Mouse (Mus musculus): ENCODE data around the gene Xpo4. TPM values are rescaled to one million over a fixed set of nuclear protein-coding genes. Genes with fewer than 3 reads are reported as not detected.

The Xpo4 gene
- polyA plus RNA-seq, 1 experiment from 2014 or later: 16.5 TPM

DNA sequence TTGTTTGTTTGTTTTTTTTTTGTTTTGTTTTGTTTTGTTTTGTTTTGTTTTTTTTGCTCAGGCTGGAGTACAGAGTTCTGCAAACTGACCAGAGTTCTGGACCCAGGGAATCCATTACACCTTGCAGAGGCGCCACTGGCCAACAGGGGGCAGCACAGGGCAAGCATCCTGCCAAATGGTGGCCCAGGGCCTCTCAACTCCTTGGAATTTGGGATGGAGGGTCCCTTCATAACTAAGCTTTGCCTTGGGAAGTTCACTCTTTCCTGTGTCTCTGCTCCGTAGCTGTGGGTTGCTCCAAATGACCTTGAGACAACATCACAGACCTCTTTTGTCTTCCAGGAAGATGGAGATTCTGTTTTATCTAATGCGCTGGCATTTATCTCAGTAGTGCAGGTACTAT, 132.0 kb downstream of the Xpo4 start:
- H3K4me1 ChIP-seq (replicated peaks): peaks cover 53% of the 10 kb centered on the region
- no peak for ATAC-seq
- 35% methylated on average over 3 of the region's 3 CpGs for WGBS
- H3K9me3 ChIP-seq: no peaks in the 10 kb centered on the region
- no peak overlapping the region for H3K4me3 ChIP-seq (replicated peaks)
- no peaks in the 10 kb centered on the region for H3K36me3 ChIP-seq
- H3K27me3 ChIP-seq: peaks cover 11% of the 10 kb centered on the region; the same call in 1 of the 2 replicates
- no peak overlapping the region for H3K4me2 ChIP-seq (replicated peaks)
- no peak overlapping the region for H3K27ac ChIP-seq
- no peak overlapping the region for H3K9ac ChIP-seq (replicated peaks)

DNA sequence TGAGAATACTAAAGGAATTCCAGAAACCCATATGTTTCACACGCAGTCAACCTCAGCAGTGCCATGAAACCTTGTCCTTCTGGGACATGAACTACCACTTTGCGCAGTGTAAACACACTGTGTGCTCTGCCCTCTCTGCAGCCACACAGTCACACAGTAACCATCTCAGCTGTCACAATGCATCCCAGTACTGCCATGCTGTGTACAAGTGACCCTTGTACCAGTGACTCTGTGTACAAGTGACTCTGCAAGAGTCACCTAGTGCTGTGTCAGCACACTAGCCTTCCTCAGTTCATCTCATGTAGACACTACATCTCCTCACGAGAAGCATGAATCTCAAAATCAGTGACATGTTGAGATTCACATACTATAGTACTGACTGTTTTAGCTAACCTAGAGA, 132.7 kb downstream of the Xpo4 start:
- Histone ChIP-seq H3K27ac (no peak overlapping the region), H3K9me3 (no peaks in the 10 kb centered on the region), H3K4me3 (replicated peaks) (no peak overlapping the region), H3K9ac (replicated peaks) (no peak overlapping the region), H3K4me1 (replicated peaks) (peaks cover 47% of the 10 kb centered on the region), H3K4me2 (replicated peaks) (no peak overlapping the region), H3K27me3 (peaks cover 13% of the 10 kb centered on the region; the same call in 1 of the 2 replicates), H3K36me3 (no peaks in the 10 kb centered on the region)
- WGBS: 90% methylated on average over 3 of the region's 3 CpGs
- no peak for ATAC-seq

DNA sequence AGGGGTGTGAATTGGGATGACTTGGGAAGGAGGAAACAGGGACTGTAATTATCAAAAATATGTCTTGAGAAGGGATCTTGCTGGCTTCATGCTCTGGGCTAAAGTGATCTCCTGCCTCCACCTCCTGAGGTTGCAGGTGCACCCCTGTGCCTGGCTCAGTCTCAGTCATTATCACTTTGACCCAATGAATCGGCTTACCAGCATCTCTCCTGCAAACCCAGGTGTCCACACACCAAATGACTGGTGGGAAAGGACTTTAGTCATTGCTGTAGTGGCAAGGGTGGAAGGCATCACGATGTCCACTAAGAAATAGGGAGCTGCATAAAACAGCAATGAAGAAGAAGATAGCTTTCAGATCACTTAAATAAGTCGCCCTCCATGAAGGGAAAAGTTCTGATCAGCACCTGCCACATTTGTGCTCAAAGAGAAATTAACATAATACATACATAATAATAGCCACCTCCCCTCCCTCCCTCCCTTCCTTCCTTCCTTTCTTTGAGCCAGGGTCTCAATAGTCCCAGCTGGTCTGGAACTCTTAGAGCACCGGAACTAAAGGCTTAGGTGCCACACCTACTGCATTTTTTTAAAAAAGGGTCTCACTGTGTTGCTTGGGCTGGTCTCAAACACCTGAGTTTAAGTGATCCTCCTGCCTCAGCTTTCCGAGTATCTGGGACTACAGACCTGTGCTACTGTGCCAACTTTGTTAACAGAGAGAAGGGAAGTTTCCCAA, 135.3 kb downstream of the Xpo4 start:
- H3K27ac ChIP-seq: no peak overlapping the region
- no peak overlapping the region for H3K9ac ChIP-seq (replicated peaks)
- no peak overlapping the region for H3K4me2 ChIP-seq (replicated peaks)
- H3K9me3 ChIP-seq: no peaks in the 10 kb centered on the region
- H3K36me3 ChIP-seq: no peaks in the 10 kb centered on the region
- peaks cover 31% of the 10 kb centered on the region for H3K4me1 ChIP-seq (replicated peaks)
- WGBS: 59% methylated on average over 5 of the region's 5 CpGs
- peaks cover 26% of the 10 kb centered on the region for H3K27me3 ChIP-seq
- no peak for ATAC-seq
- no peak overlapping the region for H3K4me3 ChIP-seq (replicated peaks)

DNA sequence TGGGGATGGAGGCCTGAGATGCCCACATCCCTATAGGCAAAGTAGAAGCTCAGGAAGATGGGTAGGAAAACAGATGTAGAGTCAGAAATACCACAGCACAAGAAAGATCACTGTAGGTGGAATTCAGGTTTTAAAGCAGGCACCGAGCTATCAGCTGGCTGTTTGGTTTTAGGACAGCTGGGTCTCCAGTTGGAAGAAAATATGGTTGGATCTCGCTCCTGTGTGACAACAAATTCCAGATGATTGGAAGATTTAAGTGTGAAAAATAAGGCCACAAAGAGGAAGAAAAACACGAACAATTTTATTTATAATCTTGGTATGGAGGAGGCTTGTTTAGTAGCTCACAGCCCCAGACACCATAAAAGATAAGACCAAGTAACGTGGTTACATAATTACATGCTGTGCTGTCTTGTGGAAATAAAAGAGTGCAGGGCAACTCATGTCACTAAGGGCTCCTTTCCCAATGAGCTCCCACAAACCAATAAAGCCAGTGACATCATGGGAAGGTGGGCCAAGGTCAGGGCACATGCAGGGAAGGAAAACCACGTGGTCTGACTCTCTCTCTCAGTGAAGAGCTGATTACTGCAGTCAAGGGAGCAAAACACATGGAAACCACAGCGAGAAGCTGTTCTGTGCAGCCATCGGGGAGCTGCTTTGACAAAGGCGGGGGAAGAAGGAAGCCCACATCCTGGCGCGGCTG, 136.0 kb downstream of the Xpo4 start:
- Histone ChIP-seq H3K4me1 (replicated peaks) (peaks cover 28% of the 10 kb centered on the region), H3K36me3 (no peaks in the 10 kb centered on the region), H3K27ac (no peak overlapping the region), H3K27me3 (peaks cover 21% of the 10 kb centered on the region), H3K9me3 (no peaks in the 10 kb centered on the region), H3K4me2 (replicated peaks) (no peak overlapping the region), H3K4me3 (replicated peaks) (no peak overlapping the region), H3K9ac (replicated peaks) (no peak overlapping the region)
- ATAC-seq: no peak
- WGBS: 49% methylated on average over 10 of the region's 10 CpGs

DNA sequence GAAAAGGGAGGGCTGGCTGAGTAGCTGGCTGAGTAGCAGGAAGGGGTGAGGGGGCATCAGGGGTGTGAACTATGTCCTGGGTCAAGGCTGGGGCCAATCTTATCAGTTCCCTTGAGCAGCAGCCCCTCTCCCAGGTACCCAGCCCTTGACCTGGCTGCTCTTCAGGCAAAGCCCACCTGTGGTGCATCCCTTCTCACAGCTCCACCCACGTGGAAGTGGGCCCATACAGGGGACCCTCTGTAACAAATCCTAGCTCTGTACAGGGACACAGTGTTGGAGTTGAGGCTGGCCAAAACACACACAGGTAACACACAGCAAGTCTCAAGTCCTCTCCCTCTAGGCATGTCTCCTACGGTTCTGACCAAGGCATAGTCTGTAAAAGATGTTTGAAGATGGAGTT, 137.6 kb downstream of the Xpo4 start:
- H3K36me3 ChIP-seq: no peaks in the 10 kb centered on the region
- H3K9ac ChIP-seq (replicated peaks): no peak overlapping the region
- no peak overlapping the region for H3K4me3 ChIP-seq (replicated peaks)
- H3K4me1 ChIP-seq (replicated peaks): peaks cover 19% of the 10 kb centered on the region
- 48% methylated on average over 2 of the region's 2 CpGs for WGBS
- no peak overlapping the region for H3K27ac ChIP-seq
- ATAC-seq: no peak
- H3K4me2 ChIP-seq (replicated peaks): no peak overlapping the region
- H3K9me3 ChIP-seq: no peaks in the 10 kb centered on the region
- H3K27me3 ChIP-seq: peaks cover 34% of the 10 kb centered on the region

Other genes with a start within 250 kb of the Xpo4 start
- 22.1 and 22.3 TPM in 2 replicates for gene Ift88, start 241.4 kb downstream of the Xpo4 start, polyA plus RNA-seq (2015; fragmentation: Nextera tagmentation; extraction: Ambion mirVana)
- 2.6 and 4.4 TPM in 2 replicates for gene Il17d, start 140.7 kb downstream of the Xpo4 start, polyA plus RNA-seq (2015; fragmentation: Nextera tagmentation; extraction: Ambion mirVana)
- 88.9 and 89.0 TPM in 2 replicates for gene Eef1akmt1, start 93.8 kb downstream of the Xpo4 start, polyA plus RNA-seq (2015; fragmentation: Nextera tagmentation; extraction: Ambion mirVana)
- not detected in 2 replicates for gene Gm49361, start 80.7 kb upstream of the Xpo4 start, polyA plus RNA-seq (2015; fragmentation: Nextera tagmentation; extraction: Ambion mirVana)
- gene Lats2, start 93.0 kb upstream of the Xpo4 start, polyA plus RNA-seq (2015; fragmentation: Nextera tagmentation; extraction: Ambion mirVana): 7.8 and 9.6 TPM in 2 replicates
- gene Sap18, start 132.8 kb upstream of the Xpo4 start, polyA plus RNA-seq (2015; fragmentation: Nextera tagmentation; extraction: Ambion mirVana): 25.8 and 26.9 TPM in 2 replicates
- gene Ska3, start 160.8 kb upstream of the Xpo4 start, polyA plus RNA-seq (2015; fragmentation: Nextera tagmentation; extraction: Ambion mirVana): 17.3 and 17.5 TPM in 2 replicates
- 139 and 152 TPM in 2 replicates for gene Mrpl57, start 160.8 kb upstream of the Xpo4 start, polyA plus RNA-seq (2015; fragmentation: Nextera tagmentation; extraction: Ambion mirVana)
- gene Zdhhc20, start 224.8 kb upstream of the Xpo4 start, polyA plus RNA-seq (2015; fragmentation: Nextera tagmentation; extraction: Ambion mirVana): 43.9 and 50.3 TPM in 2 replicates

Data from midbrain, embryonic 13.5 days (tissue).